Mouse (Mus musculus) CD4-positive, CD25-positive, alpha-beta regulatory T cell (primary cell): ENCODE measurements around the gene Cybrd1. TPM values are rescaled to one million over a fixed set of nuclear protein-coding genes. Genes with fewer than 3 reads are reported as not detected.

Source experiments
- polyA plus RNA-seq: library from polyadenylated mRNA; unstranded; fragments of 100-300 nt; shearing (Covaris generic); gene quantifications from one replicate; pipeline ENCODE4 v1.2.1, GENCODE M21; 2017

Gene Cybrd1
- 1.2 TPM for polyA plus RNA-seq

DNA sequence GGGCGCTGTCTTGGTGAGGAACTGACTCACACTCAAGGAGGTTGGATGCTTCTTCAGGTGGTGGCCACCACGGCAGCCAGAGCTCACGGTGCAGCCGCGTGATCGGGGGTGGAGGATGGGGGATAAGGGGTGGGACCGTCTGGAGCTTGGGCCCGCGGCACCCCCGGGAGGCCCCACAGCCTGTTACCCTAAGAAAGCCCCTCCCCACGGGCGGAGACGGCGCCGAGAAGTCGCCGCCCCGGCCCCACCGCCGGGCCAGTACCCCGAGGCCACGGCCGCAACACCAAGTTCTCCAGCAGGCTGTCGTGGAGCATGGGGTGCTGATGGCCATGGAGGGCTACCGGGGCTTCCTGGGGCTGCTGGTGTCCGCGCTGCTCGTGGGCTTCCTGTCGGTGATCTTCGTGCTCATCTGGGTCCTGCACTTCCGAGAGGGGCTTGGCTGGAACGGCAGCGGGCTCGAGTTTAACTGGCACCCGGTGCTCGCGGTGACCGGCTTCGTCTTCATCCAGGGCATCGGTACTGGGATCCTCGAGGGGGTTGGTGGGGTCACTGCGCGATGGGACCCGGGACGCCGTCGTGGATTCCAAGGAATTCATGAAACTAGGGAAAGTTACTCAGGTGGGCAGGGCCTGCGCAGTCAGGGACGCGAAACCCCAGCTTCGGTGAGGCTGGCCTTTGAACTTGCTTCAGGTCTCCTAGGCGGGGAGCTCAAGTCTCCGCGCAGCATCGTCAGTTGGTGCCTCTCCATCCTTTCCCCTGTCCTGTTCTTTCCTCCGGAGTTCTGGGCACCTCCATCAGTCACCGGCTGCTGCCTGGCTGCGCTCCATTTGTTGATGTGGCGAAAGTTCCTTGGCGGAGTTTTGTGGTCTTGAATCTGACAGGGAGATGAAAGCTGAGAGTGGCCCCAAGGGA lies at the start of gene Cybrd1:
Gene Cybrd1 (plus strand): TSS at position 127 of the 912 bp plus-strand sequence.

Other genes with a start within 250 kb of the Cybrd1 start
- gene Dcaf17, start 62.6 kb upstream of the Cybrd1 start, polyA plus RNA-seq = 50.4 TPM
- 25.5 TPM for gene Mettl8, start 62.3 kb upstream of the Cybrd1 start, polyA plus RNA-seq
- 49.2 TPM for gene Dync1i2, start 93.8 kb downstream of the Cybrd1 start, polyA plus RNA-seq
- gene Slc25a12, start 249.8 kb downstream of the Cybrd1 start, polyA plus RNA-seq = 87.5 TPM